9 mouse cellular contexts compared by ENCODE assay signal in genomic region chr9:65087490-65087889, GRCm38 (mm10). TPM values are rescaled to one million over a fixed set of nuclear protein-coding genes. Genes with fewer than 3 reads are reported as not detected.
DNase-seq lines count a peak whose midpoint lies in the region.
"Had no signal": no experiment of that assay in that cellular context is flagged by ENCODE, and none has a peak within 500 bp of the region (broad histone marks: within the 10 kb centered on the region; RNA-seq: fewer than 3 reads in every experiment).

No protein-coding gene starts in this region.

- intact Hi-C loops in left cerebral cortex, postnatal 4 days (cut with DNase I), result no loop called here
- intact Hi-C loops in left cerebral cortex, postnatal 14 days (cut with DNase I), result no loop called here
- intact Hi-C loops in left cerebral cortex, postnatal 36 days (cut with DNase I), result no loop called here

- peak; percentile 37 to 68 for DNase-seq in cerebellum, postnatal 25 days
- DNase-seq in cerebellum, adult 11-12 months, result no peak
- peak; percentile 78 for DNase-seq in left cerebral cortex, postnatal 4 days
- no peak for DNase-seq in left cerebral cortex, postnatal 14 days (ENCODE audit: low spot score in 2 of 2)
- peak; percentile 3 for DNase-seq in 3T3-L1 (ENCODE audit: low read depth, low spot score)
- DNase-seq in T-cell, adult 2 months (ENCODE audit: low spot score), result peak; percentile 48
- DNase-seq in urinary bladder, postnatal 36 days (ENCODE audit: low spot score in 2 of 2), result no peak
- DNase-seq in left cerebral cortex, postnatal 36 days (ENCODE audit: low spot score in 2 of 2), result no peak
- DNase-seq: adrenal gland, adult 8-10 months had no signal

RNA-seq across cellular contexts. Expression of gene Igdcc4, which starts 13.8 kb away (rescaled TPM):
- total RNA-seq in left cerebral cortex, postnatal 4 days (2021), result 10 to 100 TPM; 40.6 to 42.0 TPM
- total RNA-seq in left cerebral cortex, postnatal 14 days (2021), result 10 to 100 TPM; 20.5 to 26.1 TPM
- total RNA-seq in left cerebral cortex, postnatal 36 days (2021), result 10 to 100 TPM; 24.9 to 30.8 TPM

RNA-seq across cellular contexts. Expression of gene Igdcc3, which starts 53.5 kb away (rescaled TPM):
- 1 to 10 TPM; 5.1 to 6.0 TPM for total RNA-seq in left cerebral cortex, postnatal 4 days (2021)
- total RNA-seq in left cerebral cortex, postnatal 14 days (2021), result 1 to 10 TPM; 2.8 to 3.8 TPM
- total RNA-seq in left cerebral cortex, postnatal 36 days (2021), result 1 to 10 TPM; 2.0 to 2.3 TPM

RNA-seq across cellular contexts. Expression of gene Dpp8, which starts 55.3 kb away (rescaled TPM):
- total RNA-seq in left cerebral cortex, postnatal 4 days (2021), result 100 to 1,000 TPM; 115 to 116 TPM
- 100 to 1,000 TPM; 134 to 141 TPM for total RNA-seq in left cerebral cortex, postnatal 14 days (2021)
- 100 to 1,000 TPM; 153 to 164 TPM for total RNA-seq in left cerebral cortex, postnatal 36 days (2021)

Comparison
In these comparisons a context has a peak if more than half of its experiments do, and no peak if none do; other contexts are left out.
1. DNase-seq: peak in cerebellum, postnatal 25 days (2 of 2), left cerebral cortex, postnatal 4 days (single experiment), 3T3-L1 (single experiment) and T-cell, adult 2 months (single experiment); none in cerebellum, adult 11-12 months (single experiment), left cerebral cortex, postnatal 14 days (0 of 2), urinary bladder, postnatal 36 days (0 of 2) and left cerebral cortex, postnatal 36 days (0 of 2).